Mouse (Mus musculus) lung, embryonic 15.5 days (tissue): Measurements from ENCODE around the gene Kmt2e. TPM values are rescaled to one million over a fixed set of nuclear protein-coding genes. Genes with fewer than 3 reads are reported as not detected.
"Not testable (repeated sequence)": the region's sequence is repeated elsewhere in the genome, so short reads cannot be mapped to it uniquely, and the experiment has no call there.

Experiments used
- ATAC-seq: fragments of 200-750 bp; cut with Nextera tagmentation; 2 replicates; pipeline ENCODE4 v1.8.0; 2017; ENCODE audit warnings: moderate number of reproducible peaks, borderline replicate concordance; ENCODE audit not compliant: low FRiP score, low TSS enrichment; ENCODE audit errors: extremely low read depth
- H3K27ac ChIP-seq: fragments of 300-500 bp; sonication (generic); 2 replicates; pipeline ENCODE4 v1.5.1; 2015; ENCODE audit warnings: moderate library complexity, mild to moderate bottlenecking, inconsistent platforms
- H3K27me3 ChIP-seq: fragments of 300-500 bp; sonication (generic); 2 replicates; pipeline ENCODE4 v1.6.1; 2015; ENCODE audit warnings: inconsistent platforms
- H3K36me3 ChIP-seq: fragments of 300-500 bp; sonication (generic); 2 replicates; pipeline ENCODE4 v1.6.1; 2015; ENCODE audit warnings: inconsistent platforms
- H3K4me1 ChIP-seq: fragments of 300-500 bp; sonication (generic); 2 replicates; pipeline ENCODE4 v1.6.1; 2015; ENCODE audit warnings: inconsistent platforms
- H3K4me2 ChIP-seq: fragments of 300-500 bp; sonication (generic); 2 replicates; pipeline ENCODE4 v1.6.1; 2015; ENCODE audit warnings: inconsistent platforms, mild to moderate bottlenecking, moderate library complexity
- H3K4me3 ChIP-seq: fragments of 300-500 bp; sonication (generic); 2 replicates; pipeline ENCODE4 v1.5.1; 2015; ENCODE audit warnings: mild to moderate bottlenecking, inconsistent platforms
- H3K9ac ChIP-seq: fragments of 300-500 bp; sonication (generic); 2 replicates; pipeline ENCODE4 v1.6.1; 2015; ENCODE audit warnings: inconsistent platforms
- H3K9me3 ChIP-seq: fragments of 300-500 bp; sonication (generic); 2 replicates; pipeline ENCODE4 v1.6.1; 2016; ENCODE audit warnings: inconsistent platforms
- WGBS: fragments of 180-500 bp; shearing (Covaris S2); methylation state at CpG from one replicate; pipeline ENCODE4 v1.1.7; 2015; 5-methylcytosine and 5-hydroxymethylcytosine counted together
- polyA plus RNA-seq: library from polyadenylated mRNA; unstranded; fragments of >200 nt; fragmentation: Nextera tagmentation; extraction: Ambion mirVana; gene quantifications from 2 replicates; pipeline ENCODE4 v1.2.1, GENCODE M21; 2015

The Kmt2e gene
- polyA plus RNA-seq, 1 experiment from 2014 or later, result 99.4 TPM

DNA sequence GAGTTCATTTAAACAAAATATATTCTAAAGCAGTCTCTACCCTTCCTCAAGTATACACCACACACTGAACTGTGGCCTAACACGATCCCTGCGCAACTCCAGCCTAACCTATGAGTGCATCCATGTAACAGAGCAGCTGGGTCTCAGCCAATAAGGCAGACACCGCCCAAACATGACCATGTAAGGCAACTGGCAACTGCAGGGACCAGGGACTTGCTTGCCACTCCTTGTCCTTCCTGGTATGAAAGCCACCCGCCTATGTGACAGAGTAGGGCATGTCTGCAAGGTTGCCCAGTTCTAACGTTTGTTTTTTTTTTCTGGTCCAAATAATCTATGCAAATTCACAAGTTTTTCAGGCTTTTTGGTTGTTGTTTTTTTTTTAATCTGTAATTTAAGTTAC, 117.4 kb downstream of the Kmt2e start:
- no peak overlapping the region for H3K4me2 ChIP-seq
- no peaks in the 10 kb centered on the region for H3K36me3 ChIP-seq
- ATAC-seq, result no peak
- H3K9me3 ChIP-seq, result no peaks in the 10 kb centered on the region
- WGBS, result 73% methylated on average over 5 of the region's 5 CpGs
- H3K27ac ChIP-seq, result no peak overlapping the region
- H3K4me3 ChIP-seq, result no peak overlapping the region
- no peak overlapping the region for H3K9ac ChIP-seq
- H3K4me1 ChIP-seq, result peaks cover 19% of the 10 kb centered on the region
- H3K27me3 ChIP-seq, result no peaks in the 10 kb centered on the region

DNA sequence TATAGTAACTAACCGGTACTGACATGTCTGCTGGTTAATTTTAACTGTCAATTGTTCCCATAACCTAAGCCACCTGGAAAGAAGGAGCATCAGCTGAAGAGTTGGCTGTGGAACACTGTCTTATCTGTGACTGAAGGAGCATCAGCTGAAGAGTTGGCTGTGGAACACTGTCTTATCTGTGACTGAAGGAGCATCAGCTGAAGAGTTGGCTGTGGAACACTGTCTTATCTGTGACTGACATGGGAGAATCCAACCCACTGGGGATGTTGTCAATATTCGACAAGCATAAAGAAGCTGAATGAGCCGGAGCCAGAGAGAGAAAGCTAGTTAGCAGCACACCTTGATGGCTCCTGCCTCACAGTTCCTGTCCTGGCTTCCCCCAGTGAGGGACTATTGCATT, 119.1 kb downstream of the Kmt2e start:
- not testable (repeated sequence) for H3K27ac ChIP-seq, H3K9me3 ChIP-seq, H3K27me3 ChIP-seq, H3K9ac ChIP-seq, ATAC-seq, H3K4me2 ChIP-seq, H3K36me3 ChIP-seq, H3K4me3 ChIP-seq
- 60% methylated on average over 3 of the region's 3 CpGs for WGBS
- H3K4me1 ChIP-seq, result peaks cover 19% of the 10 kb centered on the region
